Mouse (Mus musculus) MEL (cell line): ENCODE results near the gene Stk39.

Experiments used
- CTCF ChIP-seq, 3 experiments: IDR thresholded peaks in 2 of 3; conservative IDR thresholded peaks in 1 of 3; 2 replicates each; pipeline ENCODE4 v1.5.1; 2011 to 2012; ENCODE audit warnings: low read length in 3 of 3, low read depth in 2 of 3, mild to moderate bottlenecking in 2 of 3, improper control_type of control experiment in 1 of 3, inconsistent platforms in 1 of 3, mixed read lengths in 1 of 3, moderate library complexity in 1 of 3; ENCODE audit not compliant: control insufficient read depth in 1 of 3, insufficient read depth in 1 of 3, poor library complexity in 1 of 3, severe bottlenecking in 1 of 3
- E2F4 ChIP-seq: IDR thresholded peaks from 2 replicates; pipeline ENCODE4 v1.6.1; 2011; ENCODE audit warnings: low read depth, low read length, improper control_type of control experiment, borderline replicate concordance
- MEF2A ChIP-seq: IDR thresholded peaks from 2 replicates; pipeline ENCODE4 v1.6.1; 2014; ENCODE audit warnings: low read depth, mild to moderate bottlenecking, inconsistent platforms, low read length, improper control_type of control experiment; ENCODE audit not compliant: poor library complexity, insufficient replicate concordance, severe bottlenecking; ENCODE audit errors: extremely low read depth
- MYC ChIP-seq: IDR thresholded peaks from 2 replicates; pipeline ENCODE4 v1.6.1; 2011; ENCODE audit warnings: low read depth, mild to moderate bottlenecking, low read length, improper control_type of control experiment, moderate library complexity
- NRF1 ChIP-seq: IDR thresholded peaks from 2 replicates; pipeline ENCODE4 v1.6.1; 2014; ENCODE audit warnings: low read depth, mild to moderate bottlenecking, inconsistent platforms, low read length, improper control_type of control experiment, moderate library complexity; ENCODE audit not compliant: poor library complexity, insufficient read depth, severe bottlenecking
- POLR2A ChIP-seq, 2 experiments: IDR thresholded peaks; 2 replicates each; pipeline ENCODE4 v1.6.1; 2011 to 2012; ENCODE audit warnings: low read length in 2 of 2, mild to moderate bottlenecking in 2 of 2, control low read depth in 1 of 2, improper control_type of control experiment in 1 of 2, low read depth in 1 of 2, moderate library complexity in 1 of 2; ENCODE audit not compliant: control insufficient read depth in 1 of 2, insufficient read depth in 1 of 2, poor library complexity in 1 of 2
- USF2 ChIP-seq, 2 experiments: IDR thresholded peaks; 2 replicates each; pipeline ENCODE4 v1.6.1; 2011 to 2012; ENCODE audit warnings: improper control_type of control experiment in 2 of 2, low read length in 2 of 2, borderline replicate concordance in 1 of 2, inconsistent platforms in 1 of 2, low read depth in 1 of 2, mild to moderate bottlenecking in 1 of 2; ENCODE audit not compliant: insufficient read depth in 1 of 2
- ZNF384 ChIP-seq: IDR thresholded peaks from 2 replicates; pipeline ENCODE4 v1.6.1; 2012; ENCODE audit warnings: low read depth, mild to moderate bottlenecking, inconsistent platforms, low read length, improper control_type of control experiment

- TF ChIP-seq POLR2A (IDR thresholded peaks at IDR 0.05; ENCODE audit: control insufficient read depth in 1 of 2, insufficient read depth in 1 of 2, low read depth in 1 of 2, low read length in 2 of 2, poor library complexity in 1 of 2) (no peak), NRF1 (no peak), E2F4 (no peak), MEF2A (no peak), ZNF384 (no peak), CTCF (IDR thresholded peaks at IDR 0.05 in 2 of 3, conservative IDR thresholded peaks at IDR 0.05 in 1 of 3; ENCODE audit: control insufficient read depth in 1 of 3, insufficient read depth in 1 of 3, low read depth in 2 of 3, low read length in 3 of 3, poor library complexity in 1 of 3, severe bottlenecking in 1 of 3) (no peak), USF2 (IDR thresholded peaks at IDR 0.05; ENCODE audit: borderline replicate concordance in 1 of 2, insufficient read depth in 1 of 2, low read depth in 1 of 2, low read length in 2 of 2) (no peak), MYC (no peak)
Observed at GRCm38 (mm10) chr2:68348966-68349365, 123.1 kb downstream of the Stk39 start.
